Mouse (Mus musculus): ENCODE measurements around the gene Zfp68. TPM values are rescaled to one million over a fixed set of nuclear protein-coding genes. Genes with fewer than 3 reads are reported as not detected.

The Zfp68 gene
- 0.73 and 0.91 TPM in 2 replicates for polyA plus RNA-seq (2012)

GRCm38 (mm10) chr5:138619211-138620128, at the start of gene Zfp68:
TSS of gene Zfp68 (minus strand) at chr5:138619761.
- no peak for TF ChIP-seq GATA1 (IDR thresholded peaks at IDR 0.05; ENCODE audit: low read length)

- no peak for TF ChIP-seq GATA1 (IDR thresholded peaks at IDR 0.05; ENCODE audit: low read length)
Observed at GRCm38 (mm10) chr5:138658922-138659321, 39.4 kb upstream of the Zfp68 start.

- TF ChIP-seq GATA1 (IDR thresholded peaks at IDR 0.05; ENCODE audit: low read length), result no peak
Observed at GRCm38 (mm10) chr5:138657854-138658253, 38.3 kb upstream of the Zfp68 start.

GRCm38 (mm10) chr5:138657407-138657806, 37.8 kb upstream of the Zfp68 start:
- TF ChIP-seq GATA1 (IDR thresholded peaks at IDR 0.05; ENCODE audit: low read length), result no peak

- TF ChIP-seq GATA1 (IDR thresholded peaks at IDR 0.05; ENCODE audit: low read length), result no peak
Observed at GRCm38 (mm10) chr5:138656477-138657156, 37.1 kb upstream of the Zfp68 start.

- TF ChIP-seq GATA1 (IDR thresholded peaks at IDR 0.05; ENCODE audit: low read length), result no peak
Observed at GRCm38 (mm10) chr5:138652911-138653310, 33.4 kb upstream of the Zfp68 start.

- no peak for TF ChIP-seq GATA1 (IDR thresholded peaks at IDR 0.05; ENCODE audit: low read length)
Observed at GRCm38 (mm10) chr5:138641761-138642160, 22.2 kb upstream of the Zfp68 start.

GRCm38 (mm10) chr5:138641081-138641480, 21.5 kb upstream of the Zfp68 start:
- no peak for TF ChIP-seq GATA1 (IDR thresholded peaks at IDR 0.05; ENCODE audit: low read length)

- no peak for TF ChIP-seq GATA1 (IDR thresholded peaks at IDR 0.05; ENCODE audit: low read length)
Observed at GRCm38 (mm10) chr5:138636486-138636885, 16.9 kb upstream of the Zfp68 start.

GRCm38 (mm10) chr5:138623478-138623875, 3.9 kb upstream of the Zfp68 start:
- TF ChIP-seq GATA1 (IDR thresholded peaks at IDR 0.05; ENCODE audit: low read length), result no peak

GRCm38 (mm10) chr5:138622645-138623477, 3.3 kb upstream of the Zfp68 start, which contains the start of gene A430033K04Rik:
TSS of gene A430033K04Rik (plus strand) at chr5:138622859.
- no peak for TF ChIP-seq GATA1 (IDR thresholded peaks at IDR 0.05; ENCODE audit: low read length)

GRCm38 (mm10) chr5:138620836-138621235, 1.3 kb upstream of the Zfp68 start:
- no peak for TF ChIP-seq GATA1 (IDR thresholded peaks at IDR 0.05; ENCODE audit: low read length)

- TF ChIP-seq GATA1 (IDR thresholded peaks at IDR 0.05; ENCODE audit: low read length), result no peak
Observed at GRCm38 (mm10) chr5:138618353-138618752, 1.2 kb downstream of the Zfp68 start.

GRCm38 (mm10) chr5:138587396-138587795, 32.2 kb downstream of the Zfp68 start:
- no peak for TF ChIP-seq GATA1 (IDR thresholded peaks at IDR 0.05; ENCODE audit: low read length)

GRCm38 (mm10) chr5:138571623-138572022, 47.9 kb downstream of the Zfp68 start:
- no peak for TF ChIP-seq GATA1 (IDR thresholded peaks at IDR 0.05; ENCODE audit: low read length)

Measured in G1E-ER4 (cell line).